Mouse (Mus musculus): Measurements from ENCODE around the gene Ms4a4b.
"Not testable (repeated sequence)": the region's sequence is repeated elsewhere in the genome, so short reads cannot be mapped to it uniquely, and the experiment has no call there.

The Ms4a4b gene

DNA sequence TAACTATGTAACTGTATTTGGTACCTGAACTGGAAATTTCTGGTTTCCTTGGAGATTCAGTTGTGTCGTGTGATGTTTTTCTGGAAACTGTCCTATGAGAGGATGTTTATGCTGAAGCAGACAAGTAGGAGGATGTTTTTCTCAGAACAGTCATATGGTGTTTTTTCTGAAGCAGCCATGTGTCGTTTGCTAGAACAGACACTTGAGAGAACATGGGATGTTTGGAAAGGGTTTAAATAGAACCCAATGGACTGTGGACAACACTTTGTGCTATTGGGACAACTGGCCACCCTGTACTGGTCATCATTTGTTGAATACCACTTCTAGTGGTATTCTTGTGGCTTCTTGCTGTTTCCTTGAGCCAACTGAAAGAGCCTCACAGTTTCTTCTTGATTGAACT, 42.4 kb downstream of the Ms4a4b start, which contains the start of gene Gm8369:
Gm8369 (plus strand) TSS at position 193 of the 400 bp plus-strand sequence.
- no peak for DNase-seq (ENCODE audit: extremely low spot score, low spot score)

DNA sequence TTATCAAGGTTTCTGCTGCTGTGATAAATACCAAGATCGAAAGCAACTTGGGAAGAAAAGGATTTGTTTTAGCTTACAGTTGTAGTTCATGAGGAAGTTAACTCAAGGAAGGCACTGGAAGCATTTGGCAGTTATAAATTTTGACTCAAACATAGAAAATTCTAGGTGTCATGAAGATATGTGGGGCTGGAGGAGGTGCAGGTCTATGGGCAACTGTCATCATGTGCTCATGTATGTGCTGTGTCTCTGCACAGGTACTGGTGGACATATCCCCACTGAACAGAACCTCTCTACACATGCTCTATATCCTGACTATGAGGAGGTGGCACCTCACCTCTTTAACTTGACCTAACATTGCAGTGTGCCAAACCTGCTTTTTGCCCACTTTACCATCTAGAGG, 43.2 kb downstream of the Ms4a4b start:
- DNase-seq (ENCODE audit: extremely low spot score, low spot score) = no peak

DNA sequence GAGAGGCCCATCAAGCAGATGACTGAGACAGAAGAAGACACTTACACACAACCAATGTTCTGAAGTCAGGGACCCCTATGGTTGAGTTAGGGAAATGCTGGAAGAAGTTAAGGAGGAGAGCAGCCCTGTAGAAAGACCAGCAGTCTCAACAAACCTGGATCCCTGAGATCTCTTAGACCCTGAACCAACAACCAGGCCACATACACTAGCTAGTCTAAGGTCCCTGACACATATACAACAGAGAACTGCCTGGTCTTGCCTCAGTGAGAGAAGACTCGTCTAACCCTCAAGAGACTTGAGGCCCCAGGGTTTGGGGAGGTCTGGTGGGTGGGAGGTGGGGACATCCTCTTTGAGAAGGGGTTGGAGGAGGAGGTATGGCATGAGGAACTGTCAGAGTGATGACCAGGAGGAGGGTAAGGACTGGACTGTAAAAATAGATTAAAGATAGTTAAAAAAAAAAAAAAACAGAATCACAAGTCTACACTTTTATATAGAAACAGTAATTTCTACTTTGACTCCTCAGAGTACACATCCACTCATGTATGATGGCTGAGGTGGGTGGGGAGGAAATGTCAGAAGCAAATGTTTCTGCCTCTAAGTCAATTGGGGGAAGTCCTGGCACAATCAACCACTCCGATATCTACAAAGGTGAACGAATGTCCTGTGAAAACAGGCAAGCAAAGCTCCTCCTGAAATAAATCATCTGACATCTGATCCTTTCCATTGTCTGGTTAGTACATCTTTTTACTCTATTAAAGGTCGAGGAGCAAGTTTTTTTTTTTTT, 48.2 kb downstream of the Ms4a4b start:
- no peak for DNase-seq (ENCODE audit: extremely low spot score, low spot score)

DNA sequence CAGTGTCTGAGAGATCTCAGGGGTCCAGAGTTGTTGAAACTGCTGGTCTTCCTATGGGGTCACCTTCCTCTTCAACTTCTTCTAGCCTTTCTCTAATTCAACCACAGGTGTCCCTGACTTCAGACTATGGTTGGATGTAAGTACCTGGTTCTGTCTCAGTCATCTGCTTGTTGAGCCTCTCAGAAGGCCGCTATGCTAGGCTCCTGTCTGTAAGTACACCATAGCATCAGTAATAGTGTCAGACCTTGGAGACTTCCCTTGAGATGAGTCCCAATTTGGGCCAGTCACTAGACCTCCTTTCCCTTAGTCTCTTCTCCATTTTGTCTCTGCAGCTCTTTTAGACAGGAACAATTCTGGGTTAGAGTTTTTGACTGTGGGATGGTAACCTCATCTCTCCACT, 49.3 kb downstream of the Ms4a4b start:
- DNase-seq (ENCODE audit: extremely low spot score, low spot score) = no peak

DNA sequence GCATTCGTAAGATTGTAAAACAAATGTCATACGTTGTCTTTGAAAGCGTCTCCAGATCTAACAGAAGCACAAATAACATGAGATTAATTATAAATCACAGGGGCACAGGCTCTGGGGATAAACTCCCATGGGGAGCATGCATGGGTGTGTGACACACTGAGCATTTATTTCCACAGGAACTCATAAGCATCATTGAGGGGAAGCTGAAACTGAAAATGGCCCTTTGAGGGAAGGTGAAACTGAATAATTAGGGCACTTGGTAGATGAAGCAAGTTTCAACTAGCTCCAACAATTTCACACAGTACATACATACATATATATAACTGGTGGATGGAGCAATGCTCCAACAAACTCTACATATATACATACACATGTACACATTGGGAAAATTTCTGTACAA, 51.2 kb downstream of the Ms4a4b start:
- DNase-seq (ENCODE audit: extremely low spot score, low spot score) = no peak

DNA sequence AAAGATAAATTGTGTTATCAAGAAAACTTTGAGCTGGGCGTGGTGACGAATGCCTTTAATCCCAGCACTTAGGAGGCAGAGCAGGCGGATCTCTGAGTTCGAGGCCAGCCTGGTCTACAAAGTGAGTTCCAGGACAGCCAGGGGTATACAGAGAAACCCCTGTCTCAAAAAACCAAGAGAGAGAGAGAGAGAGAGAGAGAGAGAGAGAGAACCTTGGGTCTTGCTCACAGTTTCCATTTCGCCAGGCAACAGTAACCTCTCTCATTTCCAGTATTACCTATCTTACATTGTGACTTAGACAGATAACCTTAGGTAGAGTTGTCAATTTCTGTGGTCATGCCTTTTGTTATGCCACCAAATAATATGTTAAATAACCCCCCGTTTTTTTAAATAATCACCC, 53.0 kb downstream of the Ms4a4b start:
- no peak for DNase-seq (ENCODE audit: extremely low spot score, low spot score)

DNA sequence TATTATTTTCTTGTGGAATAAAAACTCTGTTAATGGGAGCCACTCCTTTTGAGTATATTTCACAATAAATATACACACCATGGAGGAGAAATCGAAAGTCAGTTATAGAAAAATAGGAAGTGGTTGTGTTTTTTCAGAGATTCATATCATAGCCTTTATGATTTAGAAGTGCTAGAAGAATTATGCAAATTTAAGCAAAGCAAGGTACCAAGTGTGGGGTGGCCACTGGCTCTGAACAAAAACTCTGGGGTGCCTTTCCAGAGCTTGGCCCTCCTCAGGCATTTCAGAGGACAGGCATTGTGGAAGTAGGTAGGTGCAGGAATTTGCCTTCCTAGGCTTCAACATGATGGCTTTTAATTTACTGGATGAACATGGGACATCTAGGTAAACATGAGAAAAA, 53.9 kb downstream of the Ms4a4b start:
- not testable (repeated sequence) for DNase-seq (ENCODE audit: extremely low spot score, low spot score)

DNA sequence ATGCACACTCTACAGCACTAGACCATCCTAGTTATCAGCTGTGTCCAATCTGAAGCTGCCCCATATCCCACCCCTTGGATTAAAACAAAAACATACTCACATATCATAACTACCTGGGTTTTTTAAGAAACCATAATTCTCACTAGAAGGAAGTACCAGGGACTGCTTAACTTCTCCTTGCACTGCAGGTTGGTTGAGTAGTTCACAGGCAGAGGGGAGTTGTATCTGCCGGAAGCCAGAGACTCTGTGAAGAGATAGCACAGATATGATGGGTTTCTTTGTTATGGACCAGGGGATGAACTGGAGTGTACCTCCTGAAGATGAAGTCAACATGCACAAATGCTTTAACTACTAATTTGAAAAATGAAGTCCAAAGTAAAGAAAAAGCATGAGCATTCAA, 57.4 kb downstream of the Ms4a4b start:
- no peak for DNase-seq (ENCODE audit: extremely low spot score, low spot score)

DNA sequence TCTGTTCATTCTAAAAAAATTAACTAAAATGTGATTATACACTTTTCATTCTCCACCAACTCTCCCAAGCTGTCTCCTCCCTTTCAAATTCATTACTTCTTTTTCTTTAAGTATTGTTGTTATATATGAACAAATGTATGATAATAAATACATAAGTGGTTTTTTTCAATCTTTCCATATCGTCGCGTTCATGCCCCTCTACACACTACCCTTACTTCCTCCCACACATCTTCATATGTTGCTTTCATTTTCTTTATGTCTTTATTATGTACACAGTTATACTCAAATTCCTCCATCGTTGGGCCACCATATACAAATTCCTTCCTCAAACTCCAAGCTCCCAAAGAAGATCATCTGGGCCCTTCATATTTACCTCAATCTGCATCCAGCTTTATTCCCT, 58.0 kb downstream of the Ms4a4b start:
- no peak for DNase-seq (ENCODE audit: extremely low spot score, low spot score)

DNA sequence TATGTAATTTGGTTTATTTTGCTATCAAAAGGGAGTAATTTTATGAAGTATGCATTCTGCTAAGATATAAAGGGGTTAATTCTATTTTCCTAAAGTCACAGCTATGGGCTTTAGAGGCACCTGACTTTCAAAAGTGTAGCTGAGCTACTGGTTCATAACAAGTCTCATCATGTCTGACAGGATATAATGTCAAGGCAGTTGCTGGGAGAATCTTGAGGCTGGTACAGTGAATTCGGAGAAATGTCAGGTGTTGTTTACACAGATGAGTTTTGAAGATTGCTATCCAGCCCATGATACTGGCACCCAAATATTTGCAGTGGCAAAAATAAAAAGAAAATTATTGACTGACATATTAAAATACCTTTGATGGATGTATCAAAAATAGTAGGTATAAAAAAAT, 61.5 kb downstream of the Ms4a4b start:
- no peak for DNase-seq (ENCODE audit: extremely low spot score, low spot score)

DNA sequence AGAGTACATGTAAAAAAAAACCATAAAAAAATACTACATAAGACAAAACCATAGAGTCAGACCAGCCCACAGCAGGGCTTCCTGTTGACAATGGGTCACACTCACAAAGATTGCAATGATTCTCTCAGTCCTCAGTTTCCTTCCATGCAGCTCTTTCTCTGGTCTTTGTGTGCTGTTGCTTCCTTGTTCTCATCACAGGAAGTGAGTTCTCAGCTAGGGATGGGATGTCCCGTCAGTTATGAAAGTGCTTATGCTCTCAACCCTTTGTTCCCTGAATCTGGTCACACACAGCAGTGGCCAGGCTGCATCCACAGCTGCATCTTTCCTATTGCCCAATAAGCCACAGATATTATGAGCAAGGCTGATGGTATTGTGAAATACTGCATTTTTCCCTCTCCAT, 70.1 kb downstream of the Ms4a4b start:
- no peak for DNase-seq (ENCODE audit: extremely low spot score, low spot score)

DNA sequence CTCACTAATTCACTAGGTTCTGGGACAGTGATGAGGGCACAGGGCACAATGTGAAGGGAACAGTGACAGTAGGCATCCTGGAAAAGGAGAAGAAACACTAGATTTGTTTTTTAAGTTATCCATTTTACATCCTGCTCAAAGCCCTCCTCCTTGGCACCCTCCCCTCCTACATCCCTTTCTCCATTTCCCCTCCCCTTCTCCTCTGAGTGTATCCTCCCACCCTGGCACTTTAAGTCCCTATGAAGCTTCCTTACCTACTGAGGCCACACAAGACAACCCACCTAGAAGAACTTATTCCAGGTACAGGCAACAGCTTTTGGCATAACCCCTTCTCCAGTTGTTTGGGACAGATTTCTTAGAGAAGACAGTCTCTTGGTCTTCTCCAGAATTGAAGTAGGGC, 72.9 kb downstream of the Ms4a4b start, which contains the start of gene Ms4a6b:
Ms4a6b (plus strand) TSS at position 267 of the 400 bp plus-strand sequence.
- DNase-seq (ENCODE audit: extremely low spot score, low spot score) = no peak

Data from neural tube, embryonic 10.5 days (tissue).